Mouse (Mus musculus) layer of hippocampus, postnatal 25 days (tissue): ENCODE measurements around the gene Gemin8. TPM values are rescaled to one million over a fixed set of nuclear protein-coding genes. Genes with fewer than 3 reads are reported as not detected.

Experiments
- DNase-seq, 2 experiments: peaks; one replicate each; pipeline ENCODE4 v3.0.0; 2022; ENCODE audit warnings: mixed read lengths in 2 of 2, low spot score in 1 of 2; ENCODE audit errors: extremely low spot score in 1 of 2
- total RNA-seq, 2 experiments: library from RNA; stranded (reverse); gene quantifications; 2 replicates each; pipeline ENCODE4 v1.2.3; 2021

The Gemin8 gene
- total RNA-seq, 2 experiments from 2014 or later: 11.5 to 11.6 TPM

- DNase-seq: no peak
These were observed 56.6 kb downstream of the Gemin8 start for GRCm38 (mm10) chrX:166226856-166227255.

- no peak for DNase-seq
These were observed 59.5 kb downstream of the Gemin8 start for GRCm38 (mm10) chrX:166229750-166230149.

- DNase-seq: no peak
These were observed 60.4 kb downstream of the Gemin8 start for GRCm38 (mm10) chrX:166230515-166231267.

- DNase-seq: no peak
These were observed 65.9 kb downstream of the Gemin8 start for GRCm38 (mm10) chrX:166236131-166236530.

- peak; percentile 39 to 42 for DNase-seq
These were observed 68.7 kb downstream of the Gemin8 start, which contains the start of gene Gpm6b for GRCm38 (mm10) chrX:166238831-166239460. Gene Gpm6b (plus strand): TSS chrX:166238911.

GRCm38 (mm10) chrX:166239520-166239919 lies 69.3 kb downstream of the Gemin8 start:
- DNase-seq: no peak

Other genes starting within 250 kb of the Gemin8 start
- 100 to 1,000 TPM; 716 to 752 TPM for gene Gpm6b, start 68.5 kb downstream of the Gemin8 start, total RNA-seq